Mouse (Mus musculus) midbrain, embryonic 12.5 days (tissue): ENCODE results near the gene Anxa5. TPM values are rescaled to one million over a fixed set of nuclear protein-coding genes. Genes with fewer than 3 reads are reported as not detected.
A peak's percentile ranks its signal among the peaks of the same experiment; 100 is the strongest.

Experiments
- ATAC-seq: fragments of 200-750 bp; cut with Nextera tagmentation; 2 replicates; pipeline ENCODE4 v1.8.0; 2017; ENCODE audit warnings: low read depth, moderate TSS enrichment, moderate library complexity; ENCODE audit not compliant: low FRiP score
- H3K27ac ChIP-seq: fragments of 300-500 bp; sonication (generic); replicated peaks from 2 replicates; pipeline ENCODE4 v1.5.1; 2016; ENCODE audit warnings: mild to moderate bottlenecking
- H3K27me3 ChIP-seq: fragments of 300-500 bp; sonication (generic); 2 replicates; pipeline ENCODE4 v1.6.1; 2016; ENCODE audit warnings: mild to moderate bottlenecking
- H3K36me3 ChIP-seq: fragments of 300-500 bp; sonication (generic); 2 replicates; pipeline ENCODE4 v1.6.1; 2016
- H3K4me1 ChIP-seq: fragments of 300-500 bp; sonication (generic); 2 replicates; pipeline ENCODE4 v1.6.1; 2016
- H3K4me2 ChIP-seq: fragments of 300-500 bp; sonication (generic); replicated peaks from 2 replicates; pipeline ENCODE4 v1.6.1; 2016; ENCODE audit warnings: mild to moderate bottlenecking, moderate library complexity
- H3K4me3 ChIP-seq: fragments of 300-500 bp; sonication (generic); 2 replicates; pipeline ENCODE4 v1.5.1; 2016; ENCODE audit warnings: mild to moderate bottlenecking
- H3K9ac ChIP-seq: fragments of 300-500 bp; sonication (generic); replicated peaks from 2 replicates; pipeline ENCODE4 v1.6.1; 2016; ENCODE audit warnings: mild to moderate bottlenecking, moderate library complexity
- H3K9me3 ChIP-seq: fragments of 300-500 bp; sonication (generic); 2 replicates; pipeline ENCODE4 v1.6.1; 2016; ENCODE audit warnings: mild to moderate bottlenecking
- WGBS: fragments of 180-500 bp; shearing (Covaris S2); methylation state at CpG from one replicate; pipeline ENCODE4 v1.1.7; 2016; 5-methylcytosine and 5-hydroxymethylcytosine counted together
- polyA plus RNA-seq: library from polyadenylated mRNA; unstranded; fragments of >200 nt; fragmentation: Nextera tagmentation; extraction: Ambion mirVana; gene quantifications from 2 replicates; pipeline ENCODE4 v1.2.1, GENCODE M21; 2016

Anxa5 gene
- polyA plus RNA-seq, 1 experiment from 2014 or later, result 90.1 TPM

- Histone ChIP-seq H3K27ac (no peak overlapping the region), H3K27me3 (no peaks in the 10 kb centered on the region), H3K36me3 (no peaks in the 10 kb centered on the region), H3K9ac (no peak overlapping the region), H3K4me3 (no peak overlapping the region), H3K4me2 (no peak overlapping the region), H3K4me1 (peaks cover 3% of the 10 kb centered on the region), H3K9me3 (no peaks in the 10 kb centered on the region)
- 87% methylated on average over 6 of the region's 6 CpGs for WGBS
- no peak for ATAC-seq
These were observed 22.5 kb upstream of the Anxa5 start for GRCm38 (mm10) chr3:36498224-36498623.

- Histone ChIP-seq H3K9ac (no peak overlapping the region), H3K36me3 (no peaks in the 10 kb centered on the region), H3K4me2 (no peak overlapping the region), H3K4me1 (peaks cover 6% of the 10 kb centered on the region), H3K4me3 (no peak overlapping the region), H3K9me3 (no peaks in the 10 kb centered on the region), H3K27me3 (no peaks in the 10 kb centered on the region), H3K27ac (no peak overlapping the region)
- 19% methylated on average over 13 of the region's 14 CpGs for WGBS
- ATAC-seq, result peak; percentile 45; the same call in 1 of the 2 replicates
These were observed 21.1 kb upstream of the Anxa5 start for GRCm38 (mm10) chr3:36496746-36497145.

- Histone ChIP-seq H3K9ac (no peak overlapping the region), H3K27me3 (no peaks in the 10 kb centered on the region), H3K36me3 (no peaks in the 10 kb centered on the region), H3K4me1 (peaks cover 6% of the 10 kb centered on the region), H3K9me3 (no peaks in the 10 kb centered on the region), H3K4me3 (no peak overlapping the region), H3K27ac (no peak overlapping the region), H3K4me2 (no peak overlapping the region)
- 88% methylated on average over 9 of the region's 9 CpGs for WGBS
- ATAC-seq, result no peak
These were observed 20.6 kb upstream of the Anxa5 start for GRCm38 (mm10) chr3:36496273-36496672.

GRCm38 (mm10) chr3:36495436-36495835 is 19.7 kb upstream of the Anxa5 start:
- Histone ChIP-seq H3K27me3 (no peaks in the 10 kb centered on the region), H3K4me3 (no peak overlapping the region), H3K36me3 (no peaks in the 10 kb centered on the region), H3K4me2 (no peak overlapping the region), H3K4me1 (peaks cover 6% of the 10 kb centered on the region), H3K9me3 (no peaks in the 10 kb centered on the region), H3K27ac (no peak overlapping the region), H3K9ac (no peak overlapping the region)
- 9% methylated on average over 6 of the region's 6 CpGs for WGBS
- peak; percentile 74 for ATAC-seq

- no peak overlapping the region for H3K9ac ChIP-seq
- H3K4me2 ChIP-seq, result no peak overlapping the region
- no peaks in the 10 kb centered on the region for H3K27me3 ChIP-seq
- H3K9me3 ChIP-seq, result no peaks in the 10 kb centered on the region
- WGBS, result 95% methylated on average over 2 of the region's 2 CpGs
- H3K27ac ChIP-seq, result no peak overlapping the region
- H3K4me3 ChIP-seq, result no peak overlapping the region
- no peak for ATAC-seq
- H3K4me1 ChIP-seq, result peaks cover 6% of the 10 kb centered on the region
- no peaks in the 10 kb centered on the region for H3K36me3 ChIP-seq
These were observed 18.9 kb upstream of the Anxa5 start for GRCm38 (mm10) chr3:36494613-36495012.

GRCm38 (mm10) chr3:36493641-36494283 is 18.1 kb upstream of the Anxa5 start:
- 76% methylated on average over 6 of the region's 6 CpGs for WGBS
- Histone ChIP-seq H3K9ac (no peak overlapping the region), H3K36me3 (no peaks in the 10 kb centered on the region), H3K27ac (no peak overlapping the region), H3K4me3 (no peak overlapping the region), H3K4me2 (no peak overlapping the region), H3K4me1 (peaks cover 6% of the 10 kb centered on the region), H3K9me3 (no peaks in the 10 kb centered on the region), H3K27me3 (no peaks in the 10 kb centered on the region)
- no peak for ATAC-seq

GRCm38 (mm10) chr3:36492716-36493391 is 17.2 kb upstream of the Anxa5 start:
- no peaks in the 10 kb centered on the region for H3K9me3 ChIP-seq
- WGBS, result 89% methylated on average over 9 of the region's 9 CpGs
- no peaks in the 10 kb centered on the region for H3K36me3 ChIP-seq
- H3K27me3 ChIP-seq, result no peaks in the 10 kb centered on the region
- H3K4me3 ChIP-seq, result no peak overlapping the region
- H3K9ac ChIP-seq, result no peak overlapping the region
- H3K4me1 ChIP-seq, result peaks cover 6% of the 10 kb centered on the region
- no peak overlapping the region for H3K27ac ChIP-seq
- H3K4me2 ChIP-seq, result no peak overlapping the region
- no peak for ATAC-seq

- H3K9ac ChIP-seq, result no peak overlapping the region
- no peak overlapping the region for H3K27ac ChIP-seq
- 93% methylated on average over 5 of the region's 5 CpGs for WGBS
- H3K27me3 ChIP-seq, result no peaks in the 10 kb centered on the region
- no peaks in the 10 kb centered on the region for H3K9me3 ChIP-seq
- H3K4me1 ChIP-seq, result peaks cover 6% of the 10 kb centered on the region
- no peak overlapping the region for H3K4me2 ChIP-seq
- no peak overlapping the region for H3K4me3 ChIP-seq
- H3K36me3 ChIP-seq, result no peaks in the 10 kb centered on the region
- ATAC-seq, result no peak
These were observed 15.8 kb upstream of the Anxa5 start for GRCm38 (mm10) chr3:36491535-36491934.

- H3K9ac ChIP-seq, result no peak overlapping the region
- H3K36me3 ChIP-seq, result no peaks in the 10 kb centered on the region
- H3K4me1 ChIP-seq, result peaks cover 6% of the 10 kb centered on the region
- H3K9me3 ChIP-seq, result no peaks in the 10 kb centered on the region
- H3K27ac ChIP-seq, result no peak overlapping the region
- WGBS, result 91% methylated on average over 1 of the region's 1 CpGs
- H3K27me3 ChIP-seq, result no peaks in the 10 kb centered on the region
- ATAC-seq, result no peak
- no peak overlapping the region for H3K4me3 ChIP-seq
- H3K4me2 ChIP-seq, result no peak overlapping the region
These were observed 13.9 kb upstream of the Anxa5 start for GRCm38 (mm10) chr3:36489590-36489910.

GRCm38 (mm10) chr3:36488899-36489589 is 13.3 kb upstream of the Anxa5 start:
- Histone ChIP-seq H3K36me3 (no peaks in the 10 kb centered on the region), H3K27ac (no peak overlapping the region), H3K4me3 (no peak overlapping the region), H3K9me3 (no peaks in the 10 kb centered on the region), H3K4me2 (no peak overlapping the region), H3K4me1 (peaks cover 5% of the 10 kb centered on the region), H3K27me3 (no peaks in the 10 kb centered on the region), H3K9ac (no peak overlapping the region)
- ATAC-seq, result no peak
- 89% methylated on average over 6 of the region's 6 CpGs for WGBS

- H3K9me3 ChIP-seq, result no peaks in the 10 kb centered on the region
- no peaks in the 10 kb centered on the region for H3K27me3 ChIP-seq
- H3K4me2 ChIP-seq, result no peak overlapping the region
- H3K4me3 ChIP-seq, result no peak overlapping the region
- peaks cover 3% of the 10 kb centered on the region; the same call in 1 of the 2 replicates for H3K4me1 ChIP-seq
- H3K27ac ChIP-seq, result no peak overlapping the region
- H3K36me3 ChIP-seq, result no peaks in the 10 kb centered on the region
- 82% methylated on average over 1 of the region's 1 CpGs for WGBS
- H3K9ac ChIP-seq, result no peak overlapping the region
- no peak for ATAC-seq
These were observed 12.7 kb upstream of the Anxa5 start for GRCm38 (mm10) chr3:36488367-36488766.

- 91% methylated on average over 6 of the region's 6 CpGs for WGBS
- ATAC-seq, result no peak
These were observed 11.2 kb upstream of the Anxa5 start for GRCm38 (mm10) chr3:36486881-36487280.

More at GRCm38 (mm10) chr3:36486881-36487280, 11.2 kb upstream of the Anxa5 start:
- H3K4me2 ChIP-seq, result no peak overlapping the region
- no peaks in the 10 kb centered on the region for H3K9me3 ChIP-seq
- H3K4me3 ChIP-seq, result no peak overlapping the region
- peaks cover 8% of the 10 kb centered on the region for H3K4me1 ChIP-seq
- no peaks in the 10 kb centered on the region for H3K36me3 ChIP-seq
- no peak overlapping the region for H3K9ac ChIP-seq
- no peaks in the 10 kb centered on the region for H3K27me3 ChIP-seq
- H3K27ac ChIP-seq, result no peak overlapping the region
